Mouse (Mus musculus) activated CD4-positive, CD25-positive, alpha-beta regulatory T cell (primary cell): ENCODE measurements around the gene Prrc2a. TPM values are rescaled to one million over a fixed set of nuclear protein-coding genes. Genes with fewer than 3 reads are reported as not detected.

Source experiments
- polyA plus RNA-seq, 2 experiments: library from polyadenylated mRNA; unstranded; fragments of 100-300 nt; shearing (Covaris generic); gene quantifications; one replicate each; pipeline ENCODE4 v1.2.1; 2017

Prrc2a gene
- polyA plus RNA-seq, 2 experiments from 2014 or later = 33.4 to 33.5 TPM

Other genes starting within 250 kb of the Prrc2a start
- 10 to 100 TPM; 55.1 to 60.0 TPM for gene Neu1, start 233.6 kb downstream of the Prrc2a start, polyA plus RNA-seq
- 10 to 100 TPM in 1 of 2 experiments, under 1 TPM in 1; 0.70 to 78.1 TPM for gene Hspa1b, start 205.7 kb downstream of the Prrc2a start, polyA plus RNA-seq
- gene Gm20481, start 195.0 kb downstream of the Prrc2a start, polyA plus RNA-seq = 1 to 10 TPM in 1 of 2 experiments, not detected in 1; 2.5 TPM
- gene Hspa1a, start 192.7 kb downstream of the Prrc2a start, polyA plus RNA-seq = 10 to 100 TPM in 1 of 2 experiments, not detected in 1; 18.3 TPM
- under 1 TPM; 0.27 to 0.50 TPM for gene Hspa1l, start 192.2 kb downstream of the Prrc2a start, polyA plus RNA-seq
- gene Lsm2, start 183.0 kb downstream of the Prrc2a start, polyA plus RNA-seq = 10 to 100 TPM; 79.0 to 93.1 TPM
- 100 to 1,000 TPM; 126 to 153 TPM for gene Vars, start 163.9 kb downstream of the Prrc2a start, polyA plus RNA-seq
- gene Vwa7, start 148.3 kb downstream of the Prrc2a start, polyA plus RNA-seq = under 1 TPM in 1 of 2 experiments, not detected in 1; 0.52 TPM
- under 1 TPM; 0.36 to 0.48 TPM for gene Sapcd1, start 136.9 kb downstream of the Prrc2a start, polyA plus RNA-seq
- gene Msh5, start 118.2 kb downstream of the Prrc2a start, polyA plus RNA-seq = 1 to 10 TPM in 1 of 2 experiments, under 1 TPM in 1; 0.87 to 2.6 TPM
- 100 to 1,000 TPM; 647 to 661 TPM for gene Clic1, start 114.9 kb downstream of the Prrc2a start, polyA plus RNA-seq
- 1 to 10 TPM in 1 of 2 experiments, under 1 TPM in 1; 0.83 to 2.7 TPM for gene Ddah2, start 105.9 kb downstream of the Prrc2a start, polyA plus RNA-seq
- gene Ly6g6c, start 99.5 kb downstream of the Prrc2a start, polyA plus RNA-seq = not detected
- not detected for gene Mpig6b, start 98.7 kb downstream of the Prrc2a start, polyA plus RNA-seq
- under 1 TPM in 1 of 2 experiments, not detected in 1; 0.15 TPM for gene Ly6g6e, start 88.0 kb downstream of the Prrc2a start, polyA plus RNA-seq
- not detected for gene Ly6g6d, start 86.8 kb downstream of the Prrc2a start, polyA plus RNA-seq
- under 1 TPM in 1 of 2 experiments, not detected in 1; 0.26 TPM for gene Ly6g6f, start 79.3 kb downstream of the Prrc2a start, polyA plus RNA-seq
- gene Abhd16a, start 75.6 kb downstream of the Prrc2a start, polyA plus RNA-seq = 10 to 100 TPM; 59.7 to 60.5 TPM
- under 1 TPM in 1 of 2 experiments, not detected in 1; 0.36 TPM for gene Ly6g5c, start 56.6 kb downstream of the Prrc2a start, polyA plus RNA-seq
- 1 to 10 TPM; 3.4 to 9.5 TPM for gene Ly6g5b, start 49.5 kb downstream of the Prrc2a start, polyA plus RNA-seq
- gene Gpank1, start 43.4 kb downstream of the Prrc2a start, polyA plus RNA-seq = 10 to 100 TPM; 53.8 to 59.4 TPM
- 100 to 1,000 TPM; 351 to 388 TPM for gene Csnk2b, start 42.8 kb downstream of the Prrc2a start, polyA plus RNA-seq
- 1 to 10 TPM in 1 of 2 experiments, under 1 TPM in 1; 0.88 to 2.4 TPM for gene D17H6S53E, start 38.5 kb downstream of the Prrc2a start, polyA plus RNA-seq
- under 1 TPM; 0.28 to 0.37 TPM for gene Apom, start 32.8 kb downstream of the Prrc2a start, polyA plus RNA-seq
- 10 to 100 TPM; 61.6 to 63.2 TPM for gene Bag6, start 29.7 kb downstream of the Prrc2a start, polyA plus RNA-seq
- 10 to 100 TPM in 1 of 2 experiments, 1 to 10 TPM in 1; 5.5 to 18.3 TPM for gene Aif1, start 11.2 kb upstream of the Prrc2a start, polyA plus RNA-seq
- gene Lst1, start 23.5 kb upstream of the Prrc2a start, polyA plus RNA-seq = 10 to 100 TPM in 1 of 2 experiments, 1 to 10 TPM in 1; 8.9 to 14.6 TPM
- 1,000 to 10,000 TPM; 1,461 to 1,672 TPM for gene Ltb, start 29.5 kb upstream of the Prrc2a start, polyA plus RNA-seq
- gene Tnf, start 37.1 kb upstream of the Prrc2a start, polyA plus RNA-seq = 10 to 100 TPM; 27.9 to 30.5 TPM
- gene Lta, start 40.5 kb upstream of the Prrc2a start, polyA plus RNA-seq = 100 to 1,000 TPM in 1 of 2 experiments, 10 to 100 TPM in 1; 94.1 to 110 TPM
- 1 to 10 TPM in 1 of 2 experiments, not detected in 1; 1.2 TPM for gene Gm16181, start 55.9 kb upstream of the Prrc2a start, polyA plus RNA-seq
- gene Atp6v1g2, start 68.8 kb upstream of the Prrc2a start, polyA plus RNA-seq = 1 to 10 TPM; 4.2 to 9.7 TPM
- 10 to 100 TPM; 20.6 to 22.5 TPM for gene Nfkbil1, start 70.9 kb upstream of the Prrc2a start, polyA plus RNA-seq
- 100 to 1,000 TPM; 227 to 243 TPM for gene Ddx39b, start 76.8 kb upstream of the Prrc2a start, polyA plus RNA-seq
- gene H2-D1, start 97.8 kb upstream of the Prrc2a start, polyA plus RNA-seq = 1,000 to 10,000 TPM; 4,556 to 6,565 TPM
- gene H2-Q1, start 155.5 kb upstream of the Prrc2a start, polyA plus RNA-seq = under 1 TPM in 1 of 2 experiments, not detected in 1; 0.64 TPM
- gene H2-Q2, start 177.3 kb upstream of the Prrc2a start, polyA plus RNA-seq = 10 to 100 TPM; 10.9 to 18.5 TPM
- gene H2-Q4, start 214.7 kb upstream of the Prrc2a start, polyA plus RNA-seq = 10 to 100 TPM; 45.4 to 61.9 TPM